Mouse (Mus musculus) heart, adult 2 months (tissue): Measurements from ENCODE around the gene Olfr478. TPM values are rescaled to one million over a fixed set of nuclear protein-coding genes. Genes with fewer than 3 reads are reported as not detected.
"Not testable (repeated sequence)": the region's sequence is repeated elsewhere in the genome, so short reads cannot be mapped to it uniquely, and the experiment has no call there.

ENCODE experiments used
- DNase-seq, 2 experiments: peaks; one replicate each; pipeline ENCODE4 v3.0.0; 2021
- H3K27ac ChIP-seq: fragments of 200-600 bp; 2 replicates; pipeline ENCODE4 v1.8.1; 2022
- H3K27me3 ChIP-seq: fragments of 200-500 bp; 2 replicates; pipeline ENCODE4 v1.6.1; 2012; ENCODE audit warnings: mild to moderate bottlenecking, low read length, inconsistent platforms, mixed read lengths; ENCODE audit not compliant: control insufficient read depth, insufficient read depth
- H3K36me3 ChIP-seq: fragments of 200-500 bp; 2 replicates; pipeline ENCODE4 v1.6.1; 2012; ENCODE audit warnings: low read length, inconsistent platforms; ENCODE audit not compliant: control insufficient read depth, insufficient read depth
- H3K4me1 ChIP-seq: fragments of 200-500 bp; 2 replicates; pipeline ENCODE4 v1.6.1; 2011; ENCODE audit warnings: low read length; ENCODE audit not compliant: control insufficient read depth, insufficient read depth
- H3K4me3 ChIP-seq: fragments of 200-600 bp; 2 replicates; pipeline ENCODE4 v1.8.1; 2022
- H3K79me2 ChIP-seq: fragments of 200-500 bp; replicated peaks from 2 replicates; pipeline ENCODE4 v1.6.1; 2012; ENCODE audit warnings: mild to moderate bottlenecking, inconsistent platforms, low read length, moderate library complexity, mixed read lengths; ENCODE audit not compliant: control insufficient read depth, insufficient read depth
- H3K9ac ChIP-seq: fragments of 200-500 bp; 2 replicates; pipeline ENCODE4 v1.6.1; 2012; ENCODE audit warnings: low read depth, mild to moderate bottlenecking, control low read depth, inconsistent platforms, low read length, mixed read lengths
- CTCF ChIP-seq: fragments of 200-600 bp; IDR thresholded peaks from 2 replicates; pipeline ENCODE4 v1.8.1; 2022; ENCODE audit warnings: antibody characterized with exemption, mild to moderate bottlenecking, moderate library complexity
- EP300 ChIP-seq: fragments of 200-500 bp; IDR thresholded peaks from 2 replicates; pipeline ENCODE4 v1.6.1; 2011; ENCODE audit warnings: low read depth, low read length, control low read depth; ENCODE audit not compliant: insufficient read depth
- POLR2A ChIP-seq: fragments of 200-500 bp; IDR thresholded peaks from 2 replicates; pipeline ENCODE4 v1.6.1; 2011; ENCODE audit warnings: mild to moderate bottlenecking, low read depth, low read length, control low read depth; ENCODE audit not compliant: insufficient read depth
- WGBS: fragments of 180-500 bp; shearing (Covaris S2); methylation state at CpG from one replicate; pipeline ENCODE4 v1.1.7; 2018; 5-methylcytosine and 5-hydroxymethylcytosine counted together
- intact Hi-C: fragments of 180-260 bp; cut with DNase I; formaldehyde crosslinking; loops from one replicate; pipeline ENCODE4 v1.15.1; 2025
- long read RNA-seq: library from polyadenylated mRNA; stranded (forward); transcript quantifications from one replicate; pipeline ENCODE4 v2.0.0, GENCODE M21; 2021
- polyA plus RNA-seq: library from polyadenylated mRNA; depleted of rRNA; stranded (reverse); fragments of >200 nt; gene quantifications from 2 replicates; pipeline ENCODE4 v1.2.3, GENCODE M21; 2012; rRNA removed
- total RNA-seq, 2 experiments: library from RNA; stranded (reverse); gene quantifications; 2 replicates each; pipeline ENCODE4 v1.2.3; 2021

Olfr478 gene
- not detected for total RNA-seq
- not detected in 2 replicates for polyA plus RNA-seq
- long read RNA-seq: 0 reads

DNA sequence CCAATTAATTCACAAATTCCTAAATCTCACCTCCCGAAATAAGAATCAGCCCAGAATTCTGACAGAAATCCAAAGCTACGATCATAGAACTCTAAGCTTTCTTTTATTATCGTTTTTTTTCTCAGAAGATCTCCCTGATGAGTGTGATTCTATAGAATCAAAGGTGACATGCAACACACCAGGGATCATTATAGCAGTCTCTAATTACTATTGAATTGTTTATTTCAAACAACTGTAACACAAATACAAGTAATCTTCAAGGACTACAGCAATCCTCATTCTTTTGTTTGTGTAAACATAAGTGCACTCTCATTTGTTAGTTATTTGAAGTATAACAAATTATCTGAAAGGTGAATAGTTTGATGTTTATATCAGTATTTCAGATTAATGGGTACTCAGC lies at the start of gene Olfr478:
Gene Olfr478, minus strand, starts transcription at position 101 of the 400 bp plus-strand sequence.
- intact Hi-C loops: no loop called here
- no peak within 1 kb of the TSS for H3K27ac ChIP-seq
- no peak for DNase-seq
- H3K9ac ChIP-seq: no peak within 1 kb of the TSS
- H3K79me2 ChIP-seq: no peaks in the 10 kb centered on the region
- TF ChIP-seq EP300: no peak
- TF ChIP-seq CTCF: no peak
- no peak for TF ChIP-seq POLR2A
- H3K4me3 ChIP-seq: no peak within 1 kb of the TSS
- H3K4me1 ChIP-seq: no peaks in the 10 kb centered on the region
- WGBS: 60% methylated on average over 3 of the region's 3 CpGs
- no peaks in the 10 kb centered on the region for H3K36me3 ChIP-seq
- no peaks in the 10 kb centered on the region for H3K27me3 ChIP-seq

DNA sequence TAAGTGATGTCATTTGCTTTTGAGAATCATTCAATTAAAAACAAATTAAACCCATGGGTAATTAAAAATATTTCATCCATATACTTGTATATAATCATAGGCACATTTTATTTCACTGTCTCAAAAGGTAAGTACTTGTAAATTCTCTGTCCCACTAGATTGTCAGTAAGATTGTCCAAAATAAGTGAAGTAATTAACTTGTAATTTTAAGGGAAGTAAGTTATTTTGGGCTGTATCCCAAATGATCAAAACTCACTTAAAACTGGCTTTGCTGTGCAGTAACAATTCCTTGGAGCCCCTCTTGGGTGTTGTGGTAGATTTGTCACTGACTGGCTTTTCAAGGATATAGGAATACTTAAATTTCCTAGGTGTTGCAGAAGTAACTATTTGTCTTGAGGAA lies 45.8 kb upstream of the Olfr478 start, which contains the start of gene Olfr481:
Gene Olfr481, plus strand, starts transcription at position 301 of the 400 bp plus-strand sequence.
- DNase-seq: no peak
- no peaks in the 10 kb centered on the region for H3K79me2 ChIP-seq

DNA sequence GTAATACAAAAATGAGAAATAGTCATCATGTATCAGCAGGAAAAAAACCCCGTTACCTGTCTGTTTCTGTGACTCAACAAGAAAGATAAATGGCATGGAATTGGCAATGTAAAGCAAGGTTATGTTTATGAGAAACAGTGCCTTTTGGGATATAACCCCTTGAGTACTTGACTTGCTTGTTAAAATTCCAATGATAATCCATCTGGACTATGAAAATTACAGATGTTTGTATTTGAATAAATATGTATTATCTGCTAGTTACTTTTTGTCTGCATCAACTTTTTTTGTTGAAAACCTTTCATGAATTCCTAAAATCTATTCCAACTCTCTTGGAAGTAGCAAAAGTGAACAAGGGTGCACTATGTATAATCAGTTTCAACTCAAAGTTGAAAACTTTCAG lies 33.5 kb upstream of the Olfr478 start, which contains the start of gene Olfr480:
Gene Olfr480, minus strand, starts transcription at position 101 of the 400 bp plus-strand sequence.
- no peaks in the 10 kb centered on the region for H3K27me3 ChIP-seq
- no peaks in the 10 kb centered on the region for H3K36me3 ChIP-seq
- no peak within 1 kb of the TSS for H3K9ac ChIP-seq
- H3K27ac ChIP-seq: no peak within 1 kb of the TSS
- no peak for TF ChIP-seq CTCF
- TF ChIP-seq POLR2A: no peak
- no peak for TF ChIP-seq EP300
- H3K4me1 ChIP-seq: no peaks in the 10 kb centered on the region
- 54% methylated on average over 1 of the region's 1 CpGs for WGBS
- no peak for DNase-seq
- H3K4me3 ChIP-seq: no peak within 1 kb of the TSS
- no peaks in the 10 kb centered on the region for H3K79me2 ChIP-seq
- intact Hi-C loops: no loop called here

More for the DNA sequence above, 45.8 kb upstream of the Olfr478 start, which contains the start of gene Olfr481:
- Histone ChIP-seq H3K36me3 (no peaks in the 10 kb centered on the region), H3K4me1 (no peaks in the 10 kb centered on the region), H3K9ac (no peak within 1 kb of the TSS), H3K27me3 (no peaks in the 10 kb centered on the region), H3K27ac (no peak within 1 kb of the TSS), H3K4me3 (no peak within 1 kb of the TSS)
- TF ChIP-seq EP300 (no peak), CTCF (no peak), POLR2A (no peak)
- intact Hi-C loops: no loop called here

DNA sequence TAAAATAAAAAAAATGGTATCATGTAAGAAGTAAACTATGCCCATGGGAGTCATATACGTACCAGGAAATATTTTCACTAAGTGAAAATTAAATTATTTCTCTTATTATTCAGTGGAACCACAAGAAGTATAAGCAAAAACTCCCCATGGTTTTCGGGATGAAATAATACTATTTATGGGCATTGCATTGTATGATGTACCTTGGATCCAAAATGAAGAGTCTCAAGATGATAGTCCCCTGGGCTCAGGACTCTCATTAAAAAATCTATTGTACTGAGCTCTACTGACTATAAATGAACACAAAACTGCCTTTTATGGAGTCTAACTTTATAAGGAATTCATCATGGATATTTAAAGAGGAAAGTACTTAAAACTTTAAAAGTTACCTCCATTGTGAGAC lies 16.6 kb upstream of the Olfr478 start, which contains the start of gene Olfr479:
Gene Olfr479, plus strand, starts transcription at position 301 of the 400 bp plus-strand sequence.
- TF ChIP-seq CTCF (no peak), POLR2A (no peak), EP300 (no peak)
- H3K4me3 ChIP-seq: no peak within 1 kb of the TSS
- H3K4me1 ChIP-seq: no peaks in the 10 kb centered on the region
- DNase-seq: no peak
- H3K27ac ChIP-seq: no peak within 1 kb of the TSS
- no peaks in the 10 kb centered on the region for H3K36me3 ChIP-seq
- WGBS: 77% methylated on average over 2 of the region's 2 CpGs
- H3K9ac ChIP-seq: no peak within 1 kb of the TSS
- no peaks in the 10 kb centered on the region for H3K27me3 ChIP-seq
- intact Hi-C loops: no loop called here
- H3K79me2 ChIP-seq: no peaks in the 10 kb centered on the region

DNA sequence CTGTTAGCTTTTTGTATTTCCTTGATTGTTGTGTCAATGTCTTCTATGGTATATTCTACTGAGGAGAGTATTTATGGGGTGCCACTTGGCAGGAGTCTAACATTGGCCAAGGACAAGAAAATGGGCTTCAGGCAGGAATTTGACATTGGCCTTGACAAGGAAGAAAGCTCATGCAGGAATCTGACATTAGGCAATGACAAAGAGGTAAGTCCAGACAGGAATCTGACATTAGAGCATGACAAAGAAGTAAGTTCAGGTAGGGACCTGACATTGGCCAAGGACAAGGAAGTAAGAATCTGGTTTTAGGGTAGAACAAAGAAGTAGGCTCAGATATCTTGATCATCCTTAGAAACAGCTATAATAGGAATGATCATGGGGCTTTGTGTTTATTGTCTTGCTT lies 19.5 kb downstream of the Olfr478 start:
- intact Hi-C loops, H3K4me1 ChIP-seq, H3K36me3 ChIP-seq, DNase-seq, H3K79me2 ChIP-seq, H3K27ac ChIP-seq, H3K27me3 ChIP-seq, H3K4me3 ChIP-seq, H3K9ac ChIP-seq: not testable (repeated sequence)

DNA sequence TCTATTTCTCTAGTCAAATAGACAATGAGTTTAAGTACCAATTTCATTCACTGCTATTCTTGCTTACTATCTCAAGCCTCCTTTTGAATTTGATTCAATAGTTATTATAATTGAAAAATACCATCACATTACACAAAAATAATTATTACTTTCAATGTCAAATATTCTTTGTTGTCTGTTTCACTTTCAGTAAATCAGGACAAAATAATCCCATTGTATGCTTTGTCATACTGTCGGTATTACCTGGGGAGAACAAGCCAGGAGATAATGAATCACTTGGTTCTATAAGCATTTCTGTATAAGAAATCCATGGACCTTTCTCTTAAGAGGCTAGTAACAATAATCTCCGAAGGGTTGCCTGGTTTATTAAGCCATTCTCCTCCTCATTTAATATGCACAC lies 47.4 kb downstream of the Olfr478 start, which contains the start of gene Olfr477:
Gene Olfr477, plus strand, starts transcription at position 301 of the 400 bp plus-strand sequence.
- 56% methylated on average over 2 of the region's 2 CpGs for WGBS
- no peak for DNase-seq
- H3K4me3 ChIP-seq: no peak within 1 kb of the TSS

More for the DNA sequence above, 47.4 kb downstream of the Olfr478 start, which contains the start of gene Olfr477:
- intact Hi-C loops: no loop called here
- H3K36me3 ChIP-seq: no peaks in the 10 kb centered on the region
- TF ChIP-seq EP300: no peak
- TF ChIP-seq POLR2A: no peak
- no peak for TF ChIP-seq CTCF
- no peak within 1 kb of the TSS for H3K9ac ChIP-seq
- H3K4me1 ChIP-seq: no peaks in the 10 kb centered on the region
- H3K27ac ChIP-seq: no peak within 1 kb of the TSS
- H3K27me3 ChIP-seq: no peaks in the 10 kb centered on the region
- no peaks in the 10 kb centered on the region for H3K79me2 ChIP-seq

Other genes starting within 250 kb of the Olfr478 start
- not detected for gene Ovch2, start 232.8 kb downstream of the Olfr478 start, total RNA-seq
- gene Ovch2, start 232.8 kb downstream of the Olfr478 start, polyA plus RNA-seq: not detected in 2 replicates
- gene Olfr467, start 221.7 kb downstream of the Olfr478 start, total RNA-seq: not detected
- gene Olfr467, start 221.7 kb downstream of the Olfr478 start, polyA plus RNA-seq: not detected in 2 replicates
- gene Olfr469, start 208.4 kb downstream of the Olfr478 start, total RNA-seq: not detected
- not detected in 2 replicates for gene Olfr469, start 208.4 kb downstream of the Olfr478 start, polyA plus RNA-seq
- not detected for gene Olfr470, start 186.5 kb downstream of the Olfr478 start, total RNA-seq
- not detected in 2 replicates for gene Olfr470, start 186.5 kb downstream of the Olfr478 start, polyA plus RNA-seq
- gene Olfr472, start 136.1 kb downstream of the Olfr478 start, total RNA-seq: not detected
- not detected in 2 replicates for gene Olfr472, start 136.1 kb downstream of the Olfr478 start, polyA plus RNA-seq
- gene Olfr473, start 103.5 kb downstream of the Olfr478 start, total RNA-seq: not detected
- gene Olfr473, start 103.5 kb downstream of the Olfr478 start, polyA plus RNA-seq: not detected in 2 replicates
- gene Olfr474, start 79.3 kb downstream of the Olfr478 start, total RNA-seq: not detected
- not detected in 2 replicates for gene Olfr474, start 79.3 kb downstream of the Olfr478 start, polyA plus RNA-seq
- gene Olfr476, start 69.2 kb downstream of the Olfr478 start, total RNA-seq: not detected
- gene Olfr476, start 69.2 kb downstream of the Olfr478 start, polyA plus RNA-seq: not detected in 2 replicates
- not detected for gene Olfr477, start 47.3 kb downstream of the Olfr478 start, total RNA-seq
- not detected in 2 replicates for gene Olfr477, start 47.3 kb downstream of the Olfr478 start, polyA plus RNA-seq
- not detected for gene Olfr479, start 16.7 kb upstream of the Olfr478 start, total RNA-seq
- gene Olfr479, start 16.7 kb upstream of the Olfr478 start, polyA plus RNA-seq: not detected in 2 replicates
- gene Olfr480, start 33.4 kb upstream of the Olfr478 start, total RNA-seq: not detected
- not detected in 2 replicates for gene Olfr480, start 33.4 kb upstream of the Olfr478 start, polyA plus RNA-seq
- gene Olfr481, start 45.9 kb upstream of the Olfr478 start, total RNA-seq: not detected
- gene Olfr481, start 45.9 kb upstream of the Olfr478 start, polyA plus RNA-seq: not detected in 2 replicates
- gene Olfr482, start 63.6 kb upstream of the Olfr478 start, total RNA-seq: under 1 TPM; 0.68 to 0.91 TPM
- gene Olfr482, start 63.6 kb upstream of the Olfr478 start, polyA plus RNA-seq: not detected in 2 replicates
- not detected for gene Olfr483, start 66.9 kb upstream of the Olfr478 start, total RNA-seq
- not detected in 2 replicates for gene Olfr483, start 66.9 kb upstream of the Olfr478 start, polyA plus RNA-seq
- not detected for gene Olfr484, start 93.5 kb upstream of the Olfr478 start, total RNA-seq
- gene Olfr484, start 93.5 kb upstream of the Olfr478 start, polyA plus RNA-seq: not detected in 2 replicates
- not detected for gene Olfr485, start 125.9 kb upstream of the Olfr478 start, total RNA-seq
- not detected in 2 replicates for gene Olfr485, start 125.9 kb upstream of the Olfr478 start, polyA plus RNA-seq
- gene Olfr486, start 138.8 kb upstream of the Olfr478 start, total RNA-seq: not detected
- not detected in 2 replicates for gene Olfr486, start 138.8 kb upstream of the Olfr478 start, polyA plus RNA-seq
- gene Olfr487, start 180.6 kb upstream of the Olfr478 start, total RNA-seq: not detected
- gene Olfr487, start 180.6 kb upstream of the Olfr478 start, polyA plus RNA-seq: not detected in 2 replicates
- not detected for gene Olfr488, start 224.4 kb upstream of the Olfr478 start, total RNA-seq
- gene Olfr488, start 224.4 kb upstream of the Olfr478 start, polyA plus RNA-seq: not detected in 2 replicates